Mouse (Mus musculus) G1E (cell line): ENCODE results near the gene A830005F24Rik.

Experiments used
- CTCF ChIP-seq: IDR thresholded peaks from 2 replicates; pipeline ENCODE4 v1.5.1; 2012; ENCODE audit warnings: low read depth, low read length, inconsistent platforms, mixed read lengths
- GATA1 ChIP-seq: IDR thresholded peaks from 2 replicates; pipeline ENCODE4 v1.6.1; 2012; ENCODE audit warnings: borderline replicate concordance, low read length, inconsistent platforms, mixed read lengths
- GATA2 ChIP-seq: IDR thresholded peaks from 2 replicates; pipeline ENCODE4 v1.6.1; 2012; ENCODE audit warnings: low read depth, low read length, inconsistent platforms, borderline replicate concordance
- TAL1 ChIP-seq: conservative IDR thresholded peaks from 2 replicates; pipeline ENCODE4 v1.6.1; 2012; ENCODE audit warnings: low read depth, low read length, inconsistent platforms, mixed read lengths

DNA sequence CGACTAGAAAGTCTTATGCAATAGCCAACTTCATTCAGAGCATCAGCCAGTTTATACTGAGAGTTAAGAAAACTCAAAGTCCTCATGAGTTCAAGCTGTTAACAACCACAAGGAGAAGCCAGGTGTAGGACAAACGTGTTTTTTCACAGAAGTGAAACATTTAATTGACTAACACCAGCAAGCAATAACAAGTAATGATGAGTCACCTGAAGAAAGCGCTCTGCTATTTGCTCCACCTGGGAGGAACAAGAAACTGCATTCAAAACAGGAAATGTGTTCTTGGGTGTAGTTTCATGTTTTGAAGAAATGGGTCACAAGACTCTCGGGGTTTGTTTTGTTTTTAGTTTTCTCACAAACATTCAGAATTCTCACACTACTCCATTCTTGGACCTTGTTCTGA, 2.5 kb downstream of the A830005F24Rik start:
- no peak for TF ChIP-seq CTCF
- TF ChIP-seq GATA1: no peak
- no peak for TF ChIP-seq TAL1
- no peak for TF ChIP-seq GATA2
